In genomic region chr5:51595644-51596043, GRCm38 (mm10) we compare ENCODE assay signal across 10 mouse cellular contexts. TPM values are rescaled to one million over a fixed set of nuclear protein-coding genes. Genes with fewer than 3 reads are reported as not detected.
DNase-seq lines count a peak whose midpoint lies in the region; ATAC-seq lines count a peak whose summit lies in the region.
"Had no signal": no experiment of that assay in that cellular context is flagged by ENCODE, and none has a peak within 500 bp of the region (broad histone marks: within the 10 kb centered on the region; RNA-seq: fewer than 3 reads in every experiment).

No protein-coding gene starts in this region.

- 85% methylated on average over 9 of the region's 9 CpGs for WGBS in heart, embryonic 11.5 days (ENCODE audit: insufficient replicate concordance)
- WGBS in midbrain, embryonic 15.5 days: 89% methylated on average over 9 of the region's 9 CpGs

- peak; percentile 99 for DNase-seq in heart, adult 11 months
- DNase-seq in adrenal gland, postnatal 14 days: peak; percentile 66
- peak; percentile 85 for DNase-seq in gastrocnemius, adult 18-20 months (ENCODE audit: low spot score)
- DNase-seq in kidney, postnatal 36 days: peak; percentile 29 to 37
- no peak for DNase-seq in left cerebral cortex, postnatal 36 days (ENCODE audit: low spot score in 2 of 2)
- DNase-seq: liver, embryonic 13.5 days had no signal

- H3K4me3 ChIP-seq in heart, embryonic 11.5 days (ENCODE audit: low read depth, low read length): no peak overlapping the region
- H3K4me3 ChIP-seq in midbrain, embryonic 15.5 days: no peak overlapping the region
- H3K4me3 ChIP-seq: liver, embryonic 13.5 days had no signal

- H3K9me3 ChIP-seq in heart, embryonic 11.5 days (replicated peaks; ENCODE audit: control insufficient read depth, low read length): no peaks in the 10 kb centered on the region
- no peaks in the 10 kb centered on the region for H3K9me3 ChIP-seq in midbrain, embryonic 15.5 days
- H3K9me3 ChIP-seq: liver, embryonic 13.5 days had no signal

- peaks cover 23% of the 10 kb centered on the region for H3K4me1 ChIP-seq in heart, embryonic 11.5 days (ENCODE audit: control insufficient read depth, insufficient read depth, low read length)
- H3K4me1 ChIP-seq in midbrain, embryonic 15.5 days: 0 out of 2 replicates have a peak, but pooled peaks cover 5% of the 10 kb centered on the region
- H3K4me1 ChIP-seq: liver, embryonic 13.5 days had no signal

- H3K36me3 ChIP-seq in heart, embryonic 11.5 days (ENCODE audit: control insufficient read depth, insufficient read depth, low read length): no peaks in the 10 kb centered on the region
- H3K36me3 ChIP-seq in midbrain, embryonic 15.5 days (replicated peaks): no peaks in the 10 kb centered on the region
- H3K36me3 ChIP-seq: liver, embryonic 13.5 days had no signal

- H3K27me3 ChIP-seq in heart, embryonic 11.5 days (ENCODE audit: control insufficient read depth, insufficient read depth, low read length): no peaks in the 10 kb centered on the region
- H3K27me3 ChIP-seq in midbrain, embryonic 15.5 days (replicated peaks): no peaks in the 10 kb centered on the region
- H3K27me3 ChIP-seq: liver, embryonic 13.5 days had no signal

- no peak overlapping the region for H3K4me2 ChIP-seq in heart, embryonic 11.5 days
- no peak overlapping the region for H3K4me2 ChIP-seq in midbrain, embryonic 15.5 days
- H3K4me2 ChIP-seq: liver, embryonic 13.5 days had no signal

- H3K27ac ChIP-seq in heart, embryonic 11.5 days (ENCODE audit: low read depth, low read length): no peak overlapping the region
- no peak overlapping the region for H3K27ac ChIP-seq in midbrain, embryonic 15.5 days
- H3K27ac ChIP-seq: liver, embryonic 13.5 days had no signal

- intact Hi-C loops in left cerebral cortex, postnatal 36 days (cut with DNase I): no loop called here

- ATAC-seq in heart, embryonic 11.5 days (replicated peaks; ENCODE audit: insufficient number of reproducible peaks, low FRiP score, low TSS enrichment): no peak
- no peak for ATAC-seq in midbrain, embryonic 15.5 days (replicated peaks)
- no peak for ATAC-seq in monocyte, adult 5-6 weeks (replicated peaks; ENCODE audit: insufficient number of reproducible peaks, low FRiP score, low TSS enrichment, poor library complexity, severe bottlenecking)
- ATAC-seq: activated CD4-positive, CD25-positive, alpha-beta regulatory T cell, adult 4 months had no signal

- no peak overlapping the region for H3K9ac ChIP-seq in heart, embryonic 11.5 days (ENCODE audit: low read depth, low read length)
- no peak overlapping the region for H3K9ac ChIP-seq in midbrain, embryonic 15.5 days
- H3K9ac ChIP-seq: liver, embryonic 13.5 days had no signal

RNA-seq across cellular contexts. Expression of gene Ppargc1a, which starts 28.1 kb away (rescaled TPM):
- 40.1 and 44.6 TPM in 2 replicates for polyA plus RNA-seq in heart, embryonic 11.5 days (2014; fragmentation: Nextera tagmentation; extraction: Ambion mirVana)
- total RNA-seq in adrenal gland, postnatal 14 days (2021): 15.1 and 31.2 TPM in 2 replicates
- total RNA-seq in gastrocnemius, adult 18-20 months (2021): 10 to 100 TPM; 31.5 to 53.2 TPM
- polyA plus RNA-seq in midbrain, embryonic 15.5 days (2015; fragmentation: Nextera tagmentation; extraction: Ambion mirVana): 16.7 and 17.2 TPM in 2 replicates
- total RNA-seq in monocyte, adult 5-6 weeks (2017): 0.38 to 1.3 TPM (median 0.75 TPM) in 3 replicates
- 10 to 100 TPM; 54.8 to 55.6 TPM for total RNA-seq in left cerebral cortex, postnatal 36 days (2021)
- polyA plus RNA-seq: activated CD4-positive, CD25-positive, alpha-beta regulatory T cell, adult 4 months had no signal

Comparison
In these comparisons a context has a peak if more than half of its experiments do, and no peak if none do; other contexts are left out.
1. DNase-seq: peak in heart, adult 11 months (single experiment), adrenal gland, postnatal 14 days (single experiment), gastrocnemius, adult 18-20 months (single experiment) and kidney, postnatal 36 days (2 of 2); none in left cerebral cortex, postnatal 36 days (0 of 2).